Mouse (Mus musculus) cerebellum, postnatal 10 days (tissue): ENCODE measurements around the gene Commd2.

Source experiments
- DNase-seq, 2 experiments: peaks; one replicate each; pipeline ENCODE4 v3.0.0; 2021; ENCODE audit warnings: mixed read lengths in 2 of 2

Commd2 gene

GRCm38 (mm10) chr3:57612430-57612997 lies 39.0 kb downstream of the Commd2 start:
- no peak for DNase-seq

DNA sequence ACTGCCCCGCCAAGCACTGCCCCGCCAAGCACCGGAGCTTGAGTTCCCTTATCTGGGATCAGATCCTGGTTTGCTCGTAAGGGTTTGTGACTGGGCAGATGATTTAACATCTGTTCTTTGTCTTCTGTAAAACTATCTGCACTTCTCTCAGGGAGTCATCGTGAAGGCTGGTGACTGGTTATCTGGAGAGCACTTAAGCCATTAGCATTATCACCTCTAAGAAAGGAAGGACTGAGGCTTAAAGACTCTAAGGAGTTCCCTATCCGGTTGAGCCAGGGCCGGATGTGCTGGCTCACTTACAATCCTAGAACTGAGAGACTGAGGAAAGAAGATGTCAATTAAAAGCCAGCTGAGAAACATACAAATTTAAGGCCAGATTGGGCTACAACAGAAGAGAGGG lies 39.7 kb downstream of the Commd2 start:
- DNase-seq, result no peak

DNA sequence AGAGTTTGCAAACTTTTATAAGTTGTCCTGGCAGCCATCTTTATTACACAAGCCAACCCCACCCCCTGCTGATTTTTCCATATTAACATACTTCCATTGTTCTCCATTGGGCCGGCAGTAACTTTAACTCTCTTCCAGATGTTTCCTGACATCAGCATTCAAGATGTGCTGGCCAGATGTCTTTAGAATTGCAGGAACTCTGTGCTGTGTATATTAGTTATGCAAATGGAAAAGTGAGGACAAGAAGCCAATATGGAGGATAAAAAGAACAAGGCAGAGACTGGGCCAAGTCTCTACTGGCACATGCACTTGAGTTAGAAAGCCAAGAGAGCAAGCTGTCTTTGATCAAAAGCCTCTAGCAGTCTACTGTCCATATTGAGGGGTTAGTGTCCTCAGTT lies 46.9 kb downstream of the Commd2 start:
- DNase-seq, result no peak

GRCm38 (mm10) chr3:57603891-57604617 lies 47.5 kb downstream of the Commd2 start:
- DNase-seq, result no peak

GRCm38 (mm10) chr3:57602610-57603009 lies 48.9 kb downstream of the Commd2 start:
- DNase-seq, result no peak

- DNase-seq, result no peak
These were observed 54.9 kb downstream of the Commd2 start for GRCm38 (mm10) chr3:57596566-57596965.

- no peak for DNase-seq
These were observed 56.0 kb downstream of the Commd2 start for GRCm38 (mm10) chr3:57595506-57595905.
